Mouse (Mus musculus) embryo, embryonic 10 days (tissue): ENCODE results near the gene Tbc1d13.
A peak's percentile ranks its signal among the peaks of the same experiment; 100 is the strongest.

Experiments used
- DNase-seq: peaks from one replicate; pipeline ENCODE4 v3.0.0-alpha.2; 2015; ENCODE audit warnings: low spot score

The Tbc1d13 gene

DNA sequence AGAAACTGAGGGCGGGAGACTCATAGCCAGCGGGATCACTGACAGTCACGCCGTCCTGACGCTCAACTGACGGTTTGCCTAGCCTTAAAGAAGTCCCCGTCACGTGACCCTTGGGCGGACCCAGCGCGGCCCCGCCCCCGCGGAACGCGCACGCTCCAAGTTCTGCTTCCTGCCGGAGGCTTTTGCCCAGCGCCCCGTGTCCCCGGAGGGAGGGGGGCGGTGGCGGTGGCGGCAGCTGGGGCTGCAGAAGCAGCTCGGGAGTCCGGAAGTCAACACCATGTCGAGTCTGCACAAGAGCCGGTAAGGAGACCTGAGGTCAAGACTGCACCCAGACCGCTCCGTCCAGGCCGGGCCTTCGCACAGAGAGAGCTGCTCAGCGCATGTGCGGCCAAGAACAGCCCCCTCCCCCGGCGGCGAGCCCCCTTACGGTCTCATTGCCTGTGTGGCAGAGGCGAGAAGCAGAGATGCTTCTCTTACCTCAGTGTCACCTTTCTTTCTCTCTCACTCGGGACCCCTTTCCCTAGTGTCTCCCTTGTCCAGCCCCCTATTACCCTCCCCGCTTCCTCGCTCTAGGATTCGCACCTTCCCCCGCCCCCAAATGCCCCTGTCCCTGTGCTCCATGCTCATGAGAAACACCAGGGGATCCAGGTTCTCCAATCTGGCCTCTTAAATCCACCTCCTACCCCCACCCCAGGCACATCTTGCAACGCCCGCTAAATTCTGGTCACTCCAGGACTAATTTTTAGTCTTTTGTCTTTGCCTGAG is at the start of gene Tbc1d13:
Gene Tbc1d13, plus strand, starts transcription at position 134 of the 765 bp plus-strand sequence.
- peak; percentile 96 for DNase-seq

DNA sequence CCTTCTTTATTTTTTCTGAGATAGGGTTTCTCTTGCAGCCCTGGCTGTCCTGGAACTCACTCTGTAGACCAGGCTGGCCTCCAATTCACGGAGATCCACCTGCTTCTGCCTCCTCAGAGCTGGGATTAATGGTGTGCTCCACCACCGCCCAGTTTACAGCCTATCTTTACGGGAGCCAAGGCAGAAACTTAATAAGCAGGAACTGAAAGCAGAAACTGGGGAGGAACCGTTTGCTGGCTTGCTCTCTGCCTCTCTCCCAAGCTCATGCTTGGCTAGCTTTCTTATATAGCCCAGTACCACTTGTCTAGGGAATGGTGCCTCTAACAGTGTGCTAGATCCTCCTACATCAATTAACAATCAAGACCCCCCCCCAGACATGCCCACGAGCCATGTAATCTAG is 49.4 kb upstream of the Tbc1d13 start:
- DNase-seq, result no peak

DNA sequence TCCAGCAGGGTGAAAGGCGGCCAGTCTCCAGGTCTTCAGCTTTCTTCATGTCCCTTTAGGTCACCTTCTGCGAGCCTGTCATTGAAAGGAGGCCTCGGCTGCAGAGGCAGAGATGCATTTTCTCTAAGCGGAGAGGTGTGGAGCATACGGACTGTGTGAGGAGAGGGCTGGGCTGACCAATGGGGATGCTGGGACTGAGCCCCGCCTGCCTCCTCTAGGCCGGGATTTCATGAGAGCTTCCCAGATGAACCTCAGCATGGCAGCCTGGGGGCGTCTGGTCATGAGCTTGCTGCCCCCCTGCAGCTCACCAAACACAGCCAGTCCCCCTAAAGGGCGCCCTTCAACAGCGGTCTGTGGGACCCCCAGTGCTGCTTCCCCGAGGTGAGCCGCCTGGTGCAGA is 48.9 kb upstream of the Tbc1d13 start:
- peak; percentile 61 for DNase-seq

DNA sequence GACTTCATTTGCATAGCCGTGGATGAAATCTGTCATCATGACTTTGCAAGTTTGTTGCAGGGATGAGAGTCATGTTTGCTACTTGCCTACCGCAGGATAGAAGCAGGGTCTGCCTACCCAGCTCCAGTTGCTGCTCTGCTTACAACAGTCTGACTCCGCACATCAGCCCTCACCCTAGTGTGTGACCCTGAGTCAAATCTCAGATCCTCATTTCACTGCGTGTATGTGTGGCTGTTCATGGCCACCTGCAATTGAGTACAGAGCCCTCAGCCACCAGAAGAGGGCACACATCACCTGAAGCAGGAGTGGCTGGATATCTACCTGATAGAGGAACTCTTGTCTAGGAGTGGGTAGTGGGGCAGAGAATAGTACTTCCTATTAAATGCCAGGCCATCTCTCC is 46.2 kb upstream of the Tbc1d13 start:
- no peak for DNase-seq

DNA sequence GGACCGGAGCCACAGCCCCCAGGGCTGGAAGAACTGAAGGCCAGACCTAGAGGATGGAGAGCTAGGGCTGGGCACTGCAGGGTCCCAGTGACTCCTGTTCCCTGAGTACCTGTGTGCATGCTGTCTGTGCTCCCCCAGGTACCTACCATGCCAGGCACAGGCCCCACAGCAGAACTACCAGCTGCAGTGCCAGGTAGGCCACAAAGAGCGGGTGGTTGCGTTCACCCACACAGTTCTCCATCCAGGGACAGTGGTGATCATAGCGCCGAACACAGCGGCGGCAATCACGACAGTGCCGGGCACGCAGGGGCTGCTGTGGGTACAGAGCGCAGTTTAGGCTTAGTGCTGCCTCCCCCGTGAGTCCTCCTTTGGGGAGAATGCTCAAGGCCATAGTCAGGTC is 42.0 kb upstream of the Tbc1d13 start:
- no peak for DNase-seq

DNA sequence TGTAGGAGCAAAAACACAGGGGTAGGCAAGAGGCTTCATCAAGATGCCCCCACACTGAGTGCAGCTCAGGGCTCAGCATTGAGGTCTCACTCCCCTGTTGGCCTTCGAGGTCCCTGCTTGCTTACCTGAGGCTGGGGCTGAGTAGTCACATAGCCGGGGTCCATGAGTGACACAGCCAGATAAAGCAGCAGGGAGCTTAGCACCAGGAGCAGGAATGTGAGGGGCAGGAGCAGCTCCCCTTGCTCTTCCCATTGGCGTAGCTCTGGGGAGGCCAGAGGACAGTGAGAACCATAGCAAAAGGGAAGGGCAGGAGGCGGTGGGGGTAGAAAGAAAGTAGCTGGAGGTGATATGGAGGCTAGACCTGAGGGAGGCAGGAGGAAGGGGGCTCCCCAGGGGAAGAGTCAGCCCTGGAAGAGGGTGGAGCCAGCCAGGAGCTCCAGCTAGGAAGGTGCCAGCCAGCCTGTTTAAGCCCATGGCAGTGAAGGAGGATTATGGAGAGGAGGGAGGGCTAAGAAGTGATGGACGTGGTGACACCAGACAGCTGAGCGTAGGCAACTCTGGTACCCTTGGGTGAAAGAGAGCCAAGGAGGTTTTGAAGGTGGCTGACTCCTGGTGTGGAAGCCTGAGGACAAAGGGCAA is 41.1 kb upstream of the Tbc1d13 start:
- DNase-seq, result no peak

DNA sequence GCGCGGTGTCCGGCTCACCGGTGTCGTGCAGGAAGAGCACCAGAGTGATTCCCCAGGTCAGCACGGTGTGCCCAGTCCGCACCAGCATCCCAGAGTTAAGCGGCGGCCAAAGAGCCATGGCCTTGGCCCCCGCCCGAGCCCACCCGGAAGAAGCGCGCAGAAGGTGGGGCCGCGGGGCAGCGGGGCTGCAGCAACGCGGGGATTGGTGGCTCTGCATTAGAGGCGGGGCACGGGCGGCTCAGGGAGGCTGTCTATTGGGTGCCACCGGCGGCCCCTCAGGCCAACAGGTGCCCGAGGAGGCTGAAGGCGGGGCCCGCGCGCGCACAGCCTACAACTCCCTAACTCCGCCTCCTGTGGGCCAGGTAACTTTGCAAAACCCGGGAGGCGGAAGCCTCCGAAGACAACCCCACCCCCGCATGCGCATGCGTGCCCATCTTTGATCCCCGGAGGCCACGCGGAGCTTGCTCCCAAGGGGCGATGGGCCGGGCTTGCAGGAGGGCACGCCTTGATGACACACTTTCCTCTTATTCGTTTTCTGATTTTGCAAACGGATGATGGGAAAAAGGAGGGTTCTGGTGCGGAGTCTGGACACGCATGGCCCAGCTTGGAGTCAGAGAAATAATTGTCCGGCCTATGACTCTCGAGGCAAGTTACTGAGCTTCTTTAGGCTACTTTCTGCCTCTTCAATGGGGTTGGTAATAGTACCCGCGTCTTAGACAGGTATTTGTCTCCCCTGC is 39.9 kb upstream of the Tbc1d13 start, which contains the start of gene Zdhhc12:
Gene Zdhhc12, minus strand, starts transcription at position 178 of the 737 bp plus-strand sequence.
- peak; percentile 96 for DNase-seq

DNA sequence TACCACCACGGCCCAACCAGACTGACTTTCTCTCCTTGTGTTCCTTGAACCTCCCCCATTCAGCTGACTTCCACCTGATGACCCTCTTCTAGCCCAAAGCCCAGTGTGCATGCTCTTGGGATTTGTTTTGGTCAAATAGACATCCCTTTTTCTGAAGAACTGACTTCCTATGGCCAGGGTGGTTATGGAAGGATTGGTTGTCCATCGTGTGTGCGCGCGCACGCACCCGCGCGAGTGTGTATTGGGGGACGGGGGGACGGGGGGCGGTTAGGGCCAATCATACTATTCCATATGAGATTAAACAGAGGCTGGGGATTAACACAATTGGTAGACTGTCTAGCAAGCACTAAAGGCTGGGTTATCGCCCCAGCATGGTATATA is 39.3 kb upstream of the Tbc1d13 start:
- DNase-seq, result peak; percentile 43

DNA sequence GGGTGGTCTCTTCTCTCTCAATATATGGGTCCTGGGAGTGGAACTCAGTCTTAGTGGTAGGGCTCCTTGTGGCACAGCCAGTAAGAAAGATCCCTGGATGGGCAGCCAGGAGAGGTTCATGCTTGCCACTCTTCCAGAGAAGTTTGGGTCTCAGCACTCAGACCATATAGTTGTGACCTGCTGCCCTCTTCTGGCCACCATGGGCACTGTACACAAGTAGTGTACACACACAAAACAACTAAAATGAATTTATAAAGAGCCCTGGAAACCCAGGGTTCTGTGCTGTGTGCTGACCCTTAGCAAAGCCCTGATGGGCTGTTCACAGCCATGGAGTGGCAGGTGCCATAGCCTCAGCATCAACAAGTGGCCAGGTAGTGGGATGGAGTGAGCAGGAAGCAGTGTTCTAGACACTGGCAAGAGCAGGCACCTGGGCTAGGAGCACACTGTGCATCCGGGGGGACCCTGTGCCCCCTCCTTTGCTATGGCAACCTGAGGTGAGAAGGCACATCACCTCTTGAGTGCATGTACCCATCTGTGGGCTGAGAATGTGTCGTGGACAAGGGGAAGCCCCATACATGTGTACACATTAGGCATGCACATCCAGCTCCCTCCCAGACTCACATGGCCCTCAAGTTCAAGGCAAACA is 37.5 kb upstream of the Tbc1d13 start:
- DNase-seq, result peak; percentile 80

DNA sequence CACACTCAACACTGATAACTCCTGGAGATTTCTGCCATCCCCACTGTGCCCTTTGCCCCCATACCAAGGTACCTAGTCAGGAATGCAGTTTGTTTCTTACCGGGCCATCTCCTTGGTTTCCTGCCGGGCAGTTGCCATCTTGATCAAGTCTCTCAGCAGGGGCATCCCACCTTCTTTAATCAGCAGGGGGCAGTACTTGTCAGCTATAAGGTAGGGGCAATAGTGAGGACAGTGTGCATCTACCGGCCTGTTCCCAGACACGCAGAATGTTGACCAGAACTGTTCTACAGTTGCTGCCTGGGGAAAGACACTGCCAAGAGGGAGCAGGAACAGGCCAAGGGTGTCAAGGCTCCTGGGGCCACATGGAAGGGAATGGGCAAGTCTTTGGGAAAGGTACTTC is 33.3 kb upstream of the Tbc1d13 start:
- DNase-seq, result no peak

DNA sequence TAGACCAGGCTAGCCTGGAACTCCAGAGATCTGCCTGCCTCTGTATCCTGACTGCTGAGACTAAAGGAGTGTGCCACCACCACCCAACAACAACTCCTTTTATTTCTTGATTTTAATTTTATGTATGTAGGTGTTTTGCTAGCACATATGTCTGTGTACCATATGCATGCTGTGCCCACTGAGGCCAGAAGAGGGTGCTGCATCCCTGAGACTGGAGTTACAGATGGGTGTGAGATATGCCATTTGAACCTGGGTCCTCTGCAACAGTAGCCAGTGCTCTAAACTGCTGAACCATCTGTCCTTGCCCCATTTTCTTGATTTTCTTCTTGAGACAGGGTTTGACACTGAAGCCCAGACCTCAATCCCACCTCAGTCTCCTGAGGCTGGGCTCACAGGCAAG is 27.2 kb upstream of the Tbc1d13 start:
- peak; percentile 80 for DNase-seq

DNA sequence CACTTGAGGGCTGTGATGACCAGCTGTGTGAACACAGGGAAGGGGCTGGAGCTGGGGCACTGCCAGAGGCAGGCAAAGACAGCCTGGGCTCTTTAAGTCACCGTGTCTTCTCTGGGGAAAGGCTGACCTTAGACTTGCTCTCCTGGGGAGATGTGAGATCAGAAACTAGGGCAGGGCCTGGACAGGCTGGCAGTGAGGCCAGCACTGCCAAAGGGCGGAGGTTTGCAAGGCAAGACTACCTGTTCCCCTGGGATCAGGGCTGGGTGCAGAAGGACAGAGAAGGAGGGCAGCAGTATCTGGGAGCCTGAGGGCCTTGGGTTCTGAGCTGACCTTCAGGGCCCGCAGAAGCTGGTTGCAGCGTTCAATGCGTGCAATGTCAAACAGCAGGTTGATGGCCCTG is 25.9 kb upstream of the Tbc1d13 start:
- no peak for DNase-seq

DNA sequence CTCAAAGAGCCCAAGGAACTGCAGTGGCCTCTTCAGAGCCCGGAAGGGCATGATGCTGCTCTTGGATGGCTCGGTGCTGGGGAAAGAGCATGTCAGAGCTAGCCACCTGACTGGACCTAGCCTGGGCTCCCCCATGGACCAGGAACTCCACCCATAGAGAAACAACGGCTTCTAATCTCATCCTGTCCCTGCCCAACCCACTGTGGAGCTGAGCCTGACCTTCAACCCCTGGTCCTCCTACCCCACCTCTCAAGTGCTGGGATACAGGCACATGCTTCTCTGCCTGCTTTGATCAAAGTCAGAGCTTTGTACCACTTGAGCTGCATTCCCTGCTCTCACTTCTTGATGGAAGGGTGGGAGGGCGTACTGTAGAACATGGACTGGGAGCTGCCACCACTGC is 25.3 kb upstream of the Tbc1d13 start:
- DNase-seq, result no peak

DNA sequence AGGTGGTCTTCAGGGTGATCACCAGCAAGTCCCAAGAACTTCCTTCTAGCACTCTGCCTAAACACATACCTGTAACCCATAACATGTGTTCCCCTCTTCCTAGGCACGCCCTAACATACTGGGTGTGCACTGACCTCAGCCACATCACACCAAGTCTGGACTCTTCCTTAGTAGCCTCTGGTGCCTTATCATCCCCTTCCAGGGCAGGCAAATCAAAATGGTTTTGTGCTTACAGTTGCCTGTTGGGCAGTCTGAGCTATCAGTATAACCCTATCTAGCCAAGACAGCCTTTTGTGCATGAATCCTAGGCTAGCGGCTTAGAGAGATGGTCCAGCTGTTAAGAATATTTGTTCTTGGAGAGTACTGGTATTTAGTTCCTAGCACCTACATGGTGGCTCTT is 22.0 kb upstream of the Tbc1d13 start:
- DNase-seq, result no peak

DNA sequence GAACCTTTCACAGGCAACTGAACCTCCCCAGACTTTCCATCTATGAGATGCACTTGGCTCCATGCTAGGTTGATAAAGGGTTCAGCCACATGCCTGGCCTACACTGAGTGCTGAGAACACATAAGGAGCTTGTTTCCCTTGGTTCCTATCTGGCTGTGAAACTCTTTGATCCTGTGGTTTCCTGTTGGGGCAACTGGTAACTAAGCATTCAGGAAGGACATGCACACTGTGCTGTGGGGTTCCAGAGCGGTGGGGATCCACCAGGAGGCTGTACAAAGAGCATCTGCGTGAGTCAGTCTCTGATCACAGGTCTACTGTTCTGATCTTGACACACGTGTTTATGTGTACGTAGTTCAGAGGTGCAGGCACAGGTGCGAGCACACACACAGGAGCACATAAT is 21.0 kb upstream of the Tbc1d13 start:
- DNase-seq, result no peak

DNA sequence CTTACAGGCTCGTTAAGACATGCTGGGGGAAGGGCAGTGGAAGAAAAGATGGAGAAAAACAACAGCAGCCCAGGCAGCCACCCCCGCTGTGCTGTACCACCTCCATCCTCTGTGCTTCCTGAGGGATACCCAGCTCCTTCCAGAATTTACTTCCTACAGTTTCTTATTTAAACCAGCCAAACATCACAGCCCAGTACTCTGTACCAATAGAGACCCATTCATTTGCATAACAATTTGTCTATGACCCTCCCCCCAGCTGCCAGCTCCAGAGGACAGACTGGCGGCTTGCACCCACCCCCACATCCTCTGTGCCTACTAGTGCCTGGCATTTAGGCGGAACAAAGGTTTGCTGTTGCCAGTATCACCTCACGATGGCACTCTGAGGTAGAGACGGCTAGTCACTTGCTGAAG is 13.9 kb upstream of the Tbc1d13 start:
- DNase-seq, result no peak

DNA sequence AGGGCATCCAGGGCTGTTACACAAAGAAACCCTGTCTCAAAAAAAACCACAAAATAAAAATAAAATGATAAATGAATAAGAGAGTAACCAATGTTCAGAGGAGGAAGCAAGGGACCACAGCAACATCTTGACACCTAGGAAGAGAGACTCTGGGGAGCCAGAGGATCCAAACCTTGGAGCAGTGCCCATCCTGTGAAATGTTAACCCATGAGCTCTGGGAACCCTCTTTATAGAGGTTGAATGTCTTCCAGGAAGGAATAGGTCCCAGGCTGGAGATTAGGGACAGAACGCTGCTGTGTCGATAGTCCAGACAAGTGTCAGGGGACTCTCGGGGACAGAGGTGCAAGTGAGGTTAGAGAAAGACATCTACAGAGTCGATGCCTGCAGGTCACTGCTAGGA is 13.3 kb upstream of the Tbc1d13 start:
- DNase-seq, result no peak

DNA sequence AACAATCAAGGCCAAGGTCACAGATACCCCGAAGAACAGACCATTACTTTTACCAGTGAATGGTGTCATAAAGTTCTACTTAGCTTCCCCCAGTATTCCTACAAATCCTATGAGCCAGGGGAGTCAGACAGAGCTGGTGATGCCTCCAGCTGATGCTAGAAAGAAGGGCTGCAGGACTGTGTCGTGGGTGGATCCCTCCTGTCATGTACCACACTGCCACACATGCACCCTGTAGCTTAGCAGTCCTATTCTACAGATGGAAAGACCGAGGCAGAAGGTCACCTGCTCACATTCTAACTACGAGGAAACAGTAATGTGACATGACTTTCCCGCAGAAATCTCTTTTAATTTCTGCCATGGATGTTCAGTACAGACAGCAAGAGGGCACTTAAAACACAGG is 10.8 kb upstream of the Tbc1d13 start:
- DNase-seq, result no peak

DNA sequence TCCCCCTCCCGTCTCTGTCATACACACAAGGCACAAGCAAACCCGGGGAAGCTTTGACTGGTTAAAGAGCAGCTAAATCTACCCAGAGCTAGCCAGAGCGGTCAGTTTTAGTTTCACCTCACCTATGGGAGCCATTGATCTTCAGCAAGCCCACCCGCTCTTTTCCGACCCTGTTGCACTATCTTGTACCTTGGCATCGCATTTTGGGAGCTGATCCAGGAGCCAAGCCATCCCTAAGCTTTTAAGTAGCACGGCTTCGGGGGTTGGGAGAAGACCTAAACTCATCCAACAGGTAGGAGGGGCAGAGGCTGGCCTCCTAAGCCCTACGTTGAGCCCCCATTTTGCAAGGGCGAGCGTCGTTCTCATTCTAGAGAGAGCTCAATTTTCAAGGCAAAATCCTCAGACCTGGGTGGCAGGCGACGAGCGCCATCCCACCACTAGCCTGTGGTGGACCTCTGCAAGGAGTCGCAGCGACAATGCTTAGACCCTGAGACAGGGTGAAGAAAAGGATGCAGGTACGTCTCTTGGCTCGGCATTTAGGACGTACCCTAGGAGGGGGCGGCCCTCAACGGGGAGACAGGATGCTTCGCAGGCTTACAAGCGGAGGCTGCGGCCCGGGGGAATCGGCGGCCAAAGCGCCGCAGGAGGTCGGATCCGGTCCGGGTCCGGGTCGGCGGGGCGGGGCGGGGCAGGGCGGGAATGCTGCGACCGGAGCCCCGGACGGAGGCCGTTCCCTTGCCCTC is 9.6 kb upstream of the Tbc1d13 start:
- peak; percentile 56 for DNase-seq

DNA sequence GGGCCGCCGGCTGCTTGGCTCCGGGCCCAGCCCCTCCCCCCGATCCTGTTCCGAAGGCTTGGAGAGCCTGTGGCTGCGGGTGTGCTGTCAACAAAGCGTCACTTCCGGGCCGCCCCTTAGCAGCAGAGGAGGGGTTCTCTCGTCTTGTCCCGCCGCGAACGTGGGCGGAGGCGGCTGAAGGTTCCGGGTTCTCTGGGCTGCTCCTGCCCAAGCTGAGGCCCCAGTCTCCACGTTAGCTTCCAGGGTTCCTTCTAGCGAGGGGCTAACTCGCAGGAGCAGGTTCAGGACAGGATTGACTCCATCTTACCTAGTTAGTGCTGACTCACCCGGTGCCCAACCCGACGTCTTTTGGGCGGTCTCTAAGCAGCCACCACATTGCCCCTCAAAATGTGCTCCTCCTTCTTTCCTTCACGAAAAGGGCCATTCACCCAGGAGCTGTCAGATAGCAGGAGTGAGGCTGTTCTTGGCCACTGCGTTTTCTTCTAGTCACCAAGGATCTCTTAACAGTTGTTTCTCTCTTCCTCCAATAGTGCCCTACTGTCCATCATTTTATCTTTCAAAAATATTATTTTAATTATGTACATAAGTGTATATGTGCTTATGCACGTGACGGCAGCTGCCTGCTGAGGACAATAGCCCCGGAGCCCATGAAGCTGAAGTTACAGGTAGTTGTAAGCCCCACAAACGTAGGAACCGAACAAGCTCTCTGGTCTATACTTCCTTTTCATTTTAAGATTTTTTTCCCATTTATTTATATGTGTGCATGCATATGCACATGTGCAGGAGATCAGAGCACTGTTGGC is 8.9 kb upstream of the Tbc1d13 start, which contains the start of gene Zer1:
Gene Zer1, minus strand, starts transcription at position 114 of the 803 bp plus-strand sequence.
- peak; percentile 96 for DNase-seq

DNA sequence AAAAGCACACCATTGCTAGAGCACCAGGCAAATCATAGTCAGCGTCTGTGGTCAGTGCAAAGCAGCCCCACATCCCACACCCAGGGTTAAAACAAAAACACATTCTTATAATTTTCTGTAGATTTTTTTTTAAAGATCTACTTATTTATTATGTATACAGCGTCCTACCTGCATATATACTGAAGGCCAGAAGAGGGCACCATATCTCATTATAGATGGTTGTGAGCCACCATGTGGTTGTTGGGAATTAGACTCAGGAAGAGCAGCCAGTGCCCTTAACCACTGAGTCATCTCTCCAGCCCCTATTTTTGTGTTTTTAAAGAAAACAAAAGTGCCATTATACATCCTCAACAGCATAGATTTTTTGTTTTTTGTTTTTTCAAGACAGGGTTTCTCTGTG is 4.8 kb upstream of the Tbc1d13 start:
- peak; percentile 74 for DNase-seq
